Mouse (Mus musculus) MEL (cell line): ENCODE results near the gene Pmpca. TPM values are rescaled to one million over a fixed set of nuclear protein-coding genes. Genes with fewer than 3 reads are reported as not detected.

Experiments used
- DNase-seq: peaks from one replicate; pipeline ENCODE4 v3.0.0; 2011; ENCODE audit warnings: low read depth, low spot score
- H3K27ac ChIP-seq: 2 replicates; pipeline ENCODE4 v1.5.1; 2012; ENCODE audit warnings: low read depth, mild to moderate bottlenecking, control low read depth, low read length, moderate library complexity; ENCODE audit not compliant: control insufficient read depth
- H3K27me3 ChIP-seq, 2 experiments: fragments of 150-350 bp in 1 of 2; sonication (generic) in 1 of 2; 2 replicates each; pipeline ENCODE4 v1.6.1; 2012; ENCODE audit warnings: low read length in 2 of 2, mild to moderate bottlenecking in 2 of 2, improper control_type of control experiment in 1 of 2, moderate library complexity in 1 of 2; ENCODE audit not compliant: insufficient read depth in 2 of 2, control insufficient read depth in 1 of 2
- H3K36me3 ChIP-seq, 2 experiments: 2 replicates each; pipeline ENCODE4 v1.6.1; 2012 to 2014; ENCODE audit warnings: low read length in 2 of 2, improper control_type of control experiment in 1 of 2, inconsistent platforms in 1 of 2, mild to moderate bottlenecking in 1 of 2; ENCODE audit not compliant: insufficient read depth in 2 of 2, control insufficient read depth in 1 of 2
- H3K4me1 ChIP-seq, 2 experiments: fragments of 150-350 bp in 1 of 2; sonication (generic) in 1 of 2; 2 replicates each; pipeline ENCODE4 v1.6.1; 2012; ENCODE audit warnings: low read length in 2 of 2, improper control_type of control experiment in 1 of 2, mild to moderate bottlenecking in 1 of 2; ENCODE audit not compliant: insufficient read depth in 2 of 2, control insufficient read depth in 1 of 2
- H3K4me3 ChIP-seq, 2 experiments: fragments of 150-350 bp in 1 of 2; sonication (generic) in 1 of 2; 2 replicates each; pipeline ENCODE4 v1.5.1; 2012; ENCODE audit warnings: low read depth in 2 of 2, low read length in 2 of 2, mild to moderate bottlenecking in 2 of 2, moderate library complexity in 2 of 2, control low read depth in 1 of 2, improper control_type of control experiment in 1 of 2; ENCODE audit not compliant: control insufficient read depth in 1 of 2, insufficient read depth in 1 of 2
- H3K79me2 ChIP-seq: 2 replicates; pipeline ENCODE4 v1.6.1; 2012; ENCODE audit warnings: mild to moderate bottlenecking, low read length, moderate library complexity; ENCODE audit not compliant: control insufficient read depth, poor library complexity, insufficient read depth
- H3K9ac ChIP-seq: 2 replicates; pipeline ENCODE4 v1.6.1; 2012; ENCODE audit warnings: low read depth, mild to moderate bottlenecking, control low read depth, low read length, moderate library complexity; ENCODE audit not compliant: control insufficient read depth, poor library complexity, severe bottlenecking
- H3K9me3 ChIP-seq: fragments of 150-350 bp; sonication (generic); replicated peaks from 2 replicates; pipeline ENCODE4 v1.6.1; 2012; ENCODE audit warnings: mild to moderate bottlenecking, low read length, improper control_type of control experiment, moderate library complexity; ENCODE audit not compliant: insufficient read depth
- BHLHE40 ChIP-seq: IDR thresholded peaks from 2 replicates; pipeline ENCODE4 v1.6.1; 2012; ENCODE audit warnings: low read depth, mild to moderate bottlenecking, inconsistent platforms, low read length, improper control_type of control experiment, borderline replicate concordance
- CHD2 ChIP-seq: IDR thresholded peaks from 2 replicates; pipeline ENCODE4 v1.6.1; 2011; ENCODE audit warnings: low read length, improper control_type of control experiment
- CTCF ChIP-seq, 3 experiments: IDR thresholded peaks in 2 of 3; conservative IDR thresholded peaks in 1 of 3; 2 replicates each; pipeline ENCODE4 v1.5.1; 2011 to 2012; ENCODE audit warnings: low read length in 3 of 3, low read depth in 2 of 3, mild to moderate bottlenecking in 2 of 3, improper control_type of control experiment in 1 of 3, inconsistent platforms in 1 of 3, mixed read lengths in 1 of 3, moderate library complexity in 1 of 3; ENCODE audit not compliant: control insufficient read depth in 1 of 3, insufficient read depth in 1 of 3, poor library complexity in 1 of 3, severe bottlenecking in 1 of 3
- E2F4 ChIP-seq: IDR thresholded peaks from 2 replicates; pipeline ENCODE4 v1.6.1; 2011; ENCODE audit warnings: low read depth, low read length, improper control_type of control experiment, borderline replicate concordance
- EP300 ChIP-seq, 2 experiments: IDR thresholded peaks; 2 replicates each; pipeline ENCODE4 v1.6.1; 2011; ENCODE audit warnings: improper control_type of control experiment in 2 of 2, low read length in 2 of 2, low read depth in 1 of 2, mild to moderate bottlenecking in 1 of 2
- GABPA ChIP-seq: IDR thresholded peaks from 2 replicates; pipeline ENCODE4 v1.6.1; 2012; ENCODE audit warnings: low read depth, mild to moderate bottlenecking, inconsistent platforms, low read length, improper control_type of control experiment, moderate library complexity
- GATA1 ChIP-seq: IDR thresholded peaks from 2 replicates; pipeline ENCODE4 v1.6.1; 2011; ENCODE audit warnings: low read depth, low read length, improper control_type of control experiment
- JUND ChIP-seq: IDR thresholded peaks from 2 replicates; pipeline ENCODE4 v1.6.1; 2011; ENCODE audit warnings: low read depth, mild to moderate bottlenecking, improper control_type of control experiment, low read length
- MAZ ChIP-seq: IDR thresholded peaks from 2 replicates; pipeline ENCODE4 v1.6.1; 2012; ENCODE audit warnings: low read depth, mild to moderate bottlenecking, inconsistent platforms, low read length, improper control_type of control experiment
- MEF2A ChIP-seq: IDR thresholded peaks from 2 replicates; pipeline ENCODE4 v1.6.1; 2014; ENCODE audit warnings: low read depth, mild to moderate bottlenecking, inconsistent platforms, low read length, improper control_type of control experiment; ENCODE audit not compliant: poor library complexity, insufficient replicate concordance, severe bottlenecking; ENCODE audit errors: extremely low read depth
- MYB ChIP-seq: IDR thresholded peaks from 2 replicates; pipeline ENCODE4 v1.6.1; 2011; ENCODE audit warnings: mild to moderate bottlenecking, low read depth, low read length, improper control_type of control experiment
- NELFE ChIP-seq: IDR thresholded peaks from 2 replicates; pipeline ENCODE4 v1.6.1; 2011; ENCODE audit warnings: low read depth, low read length, improper control_type of control experiment
- POLR2A ChIP-seq, 2 experiments: IDR thresholded peaks; 2 replicates each; pipeline ENCODE4 v1.6.1; 2011 to 2012; ENCODE audit warnings: low read length in 2 of 2, mild to moderate bottlenecking in 2 of 2, control low read depth in 1 of 2, improper control_type of control experiment in 1 of 2, low read depth in 1 of 2, moderate library complexity in 1 of 2; ENCODE audit not compliant: control insufficient read depth in 1 of 2, insufficient read depth in 1 of 2, poor library complexity in 1 of 2
- POLR2AphosphoS2 ChIP-seq: IDR thresholded peaks from 2 replicates; pipeline ENCODE4 v1.6.1; 2011; ENCODE audit warnings: low read length, improper control_type of control experiment
- RAD21 ChIP-seq: IDR thresholded peaks from 2 replicates; pipeline ENCODE4 v1.6.1; 2011; ENCODE audit warnings: mild to moderate bottlenecking, low read depth, low read length, improper control_type of control experiment
- SIN3A ChIP-seq: IDR thresholded peaks from 2 replicates; pipeline ENCODE4 v1.6.1; 2012; ENCODE audit warnings: low read length, improper control_type of control experiment, inconsistent platforms
- TBP ChIP-seq: IDR thresholded peaks from 2 replicates; pipeline ENCODE4 v1.8.0; 2011; ENCODE audit warnings: low read depth, low read length, improper control_type of control experiment
- USF1 ChIP-seq: IDR thresholded peaks from 2 replicates; pipeline ENCODE4 v1.6.1; 2014; ENCODE audit warnings: low read depth, mild to moderate bottlenecking, inconsistent platforms, low read length, improper control_type of control experiment, moderate library complexity
- USF2 ChIP-seq, 2 experiments: IDR thresholded peaks; 2 replicates each; pipeline ENCODE4 v1.6.1; 2011 to 2012; ENCODE audit warnings: improper control_type of control experiment in 2 of 2, low read length in 2 of 2, borderline replicate concordance in 1 of 2, inconsistent platforms in 1 of 2, low read depth in 1 of 2, mild to moderate bottlenecking in 1 of 2; ENCODE audit not compliant: insufficient read depth in 1 of 2
- ZC3H11A ChIP-seq: IDR thresholded peaks from 2 replicates; pipeline ENCODE4 v1.6.1; 2012; ENCODE audit warnings: low read depth, mild to moderate bottlenecking, inconsistent platforms, low read length, improper control_type of control experiment
- polyA plus RNA-seq, 2 experiments: library from polyadenylated mRNA; stranded (reverse) in 1 of 2; unstranded in 1 of 2; fragments of >175 nt in 1 of 2; fragments of >200 nt in 1 of 2; gene quantifications; 2 replicates each; pipeline versions ENCODE4 v1.2.1 to v1.2.4; 2012; ENCODE audit warnings: low replicate concordance in 2 of 2, low read depth in 1 of 2; ENCODE audit not compliant: insufficient read length in 2 of 2, insufficient read depth in 1 of 2, missing spikeins in 1 of 2
- total RNA-seq: library from RNA; depleted of rRNA; stranded (reverse); fragments of 300-350 nt; gene quantifications from 2 replicates; pipeline ENCODE4 v1.2.3, GENCODE M21; 2012

Gene Pmpca
- total and polyA plus RNA-seq, 3 experiments: 46.4 to 166 (median 96.5) TPM

GRCm38 (mm10) chr2:26410091-26410490, 21.0 kb downstream of the Pmpca start:
- no peaks in the 10 kb centered on the region for H3K9me3 ChIP-seq
- no peak for DNase-seq
- TF ChIP-seq CTCF (IDR thresholded peaks at IDR 0.05 in 2 of 3, conservative IDR thresholded peaks at IDR 0.05 in 1 of 3; ENCODE audit: control insufficient read depth in 1 of 3, insufficient read depth in 1 of 3, low read depth in 2 of 3, low read length in 3 of 3, poor library complexity in 1 of 3, severe bottlenecking in 1 of 3) (peak in 2 of 3 experiments; percentile 4 to 17; a peak in 2 of 6 replicates), MAZ (no peak), USF2 (IDR thresholded peaks at IDR 0.05; ENCODE audit: borderline replicate concordance in 1 of 2, insufficient read depth in 1 of 2, low read depth in 1 of 2, low read length in 2 of 2) (no peak), GABPA (no peak)
- peaks cover 18% of the 10 kb centered on the region for H3K79me2 ChIP-seq
- H3K4me1 ChIP-seq: peaks cover 1 to 19% of the 10 kb centered on the region in 2 experiments; a peak in 3 of 4 replicates
- H3K27me3 ChIP-seq: no peaks in the 10 kb centered on the region
- no peak overlapping the region for H3K4me3 ChIP-seq
- H3K27ac ChIP-seq: no peak overlapping the region
- no peak overlapping the region for H3K9ac ChIP-seq
- no peaks in the 10 kb centered on the region; a peak in 1 of 4 replicates for H3K36me3 ChIP-seq

DNA sequence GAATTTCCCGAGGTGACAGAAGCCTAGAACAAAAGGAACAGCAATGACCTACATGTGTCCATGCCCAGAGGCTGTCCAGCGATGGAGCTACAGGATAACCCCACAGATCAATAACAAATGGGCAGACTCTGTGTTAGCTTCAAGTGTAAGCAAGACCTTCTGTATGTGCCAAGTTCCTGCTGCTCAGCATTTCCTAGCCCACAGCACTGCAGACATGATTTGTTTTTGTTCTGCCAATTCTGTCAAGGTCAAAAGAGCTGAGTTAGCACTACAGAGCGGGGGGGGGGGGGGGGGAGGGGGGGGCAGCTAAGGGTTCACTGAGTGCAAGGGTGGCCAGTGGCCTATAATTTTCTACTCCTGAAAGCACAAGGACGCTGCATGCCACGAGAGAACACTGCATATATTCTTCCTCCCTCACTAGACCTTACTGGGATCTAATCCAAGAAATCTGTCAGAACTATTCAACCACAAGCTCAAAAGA, 21.8 kb downstream of the Pmpca start:
- H3K36me3 ChIP-seq: no peaks in the 10 kb centered on the region; a peak in 1 of 4 replicates
- no peak for DNase-seq
- TF ChIP-seq TBP: no peak
- TF ChIP-seq GABPA: no peak
- TF ChIP-seq POLR2AphosphoS2: no peak
- TF ChIP-seq EP300 (IDR thresholded peaks at IDR 0.05; ENCODE audit: low read depth in 1 of 2, low read length in 2 of 2): no peak
- no peak for TF ChIP-seq NELFE
- TF ChIP-seq ZC3H11A: no peak
- no peak for TF ChIP-seq GATA1
- no peak for TF ChIP-seq RAD21
- no peak for TF ChIP-seq SIN3A
- TF ChIP-seq MEF2A: no peak
- no peak for TF ChIP-seq JUND
- no peak for TF ChIP-seq POLR2A (IDR thresholded peaks at IDR 0.05; ENCODE audit: control insufficient read depth in 1 of 2, insufficient read depth in 1 of 2, low read depth in 1 of 2, low read length in 2 of 2, poor library complexity in 1 of 2)
- TF ChIP-seq USF2 (IDR thresholded peaks at IDR 0.05; ENCODE audit: borderline replicate concordance in 1 of 2, insufficient read depth in 1 of 2, low read depth in 1 of 2, low read length in 2 of 2): no peak
- TF ChIP-seq E2F4: no peak
- TF ChIP-seq BHLHE40: no peak
- no peak for TF ChIP-seq MYB
- no peak for TF ChIP-seq CHD2
- no peak for TF ChIP-seq USF1

More for the DNA sequence above, 21.8 kb downstream of the Pmpca start:
- Histone ChIP-seq H3K4me1 (peaks cover 1 to 19% of the 10 kb centered on the region in 2 experiments; a peak in 3 of 4 replicates), H3K9me3 (no peaks in the 10 kb centered on the region), H3K27ac (no peak overlapping the region), H3K4me3 (no peak overlapping the region), H3K27me3 (no peaks in the 10 kb centered on the region), H3K9ac (no peak overlapping the region), H3K79me2 (peaks cover 18% of the 10 kb centered on the region)
